Mouse (Mus musculus) adrenal gland, postnatal 36 days (tissue): Measurements from ENCODE around the gene Ttll8. TPM values are rescaled to one million over a fixed set of nuclear protein-coding genes. Genes with fewer than 3 reads are reported as not detected.

Experiments used
- DNase-seq, 2 experiments: peaks; one replicate each; pipeline ENCODE4 v3.0.0; 2021; ENCODE audit warnings: mixed read lengths in 1 of 2
- total RNA-seq, 2 experiments: library from RNA; stranded (reverse); gene quantifications; 2 replicates each; pipeline ENCODE4 v1.2.3; 2021

Ttll8 gene
- total RNA-seq, 2 experiments from 2014 or later, result 0.46 TPM; not detected in 1

- no peak for DNase-seq
Measured at GRCm38 (mm10) chr15:88860781-88861180, 93.4 kb downstream of the Ttll8 start.

DNA sequence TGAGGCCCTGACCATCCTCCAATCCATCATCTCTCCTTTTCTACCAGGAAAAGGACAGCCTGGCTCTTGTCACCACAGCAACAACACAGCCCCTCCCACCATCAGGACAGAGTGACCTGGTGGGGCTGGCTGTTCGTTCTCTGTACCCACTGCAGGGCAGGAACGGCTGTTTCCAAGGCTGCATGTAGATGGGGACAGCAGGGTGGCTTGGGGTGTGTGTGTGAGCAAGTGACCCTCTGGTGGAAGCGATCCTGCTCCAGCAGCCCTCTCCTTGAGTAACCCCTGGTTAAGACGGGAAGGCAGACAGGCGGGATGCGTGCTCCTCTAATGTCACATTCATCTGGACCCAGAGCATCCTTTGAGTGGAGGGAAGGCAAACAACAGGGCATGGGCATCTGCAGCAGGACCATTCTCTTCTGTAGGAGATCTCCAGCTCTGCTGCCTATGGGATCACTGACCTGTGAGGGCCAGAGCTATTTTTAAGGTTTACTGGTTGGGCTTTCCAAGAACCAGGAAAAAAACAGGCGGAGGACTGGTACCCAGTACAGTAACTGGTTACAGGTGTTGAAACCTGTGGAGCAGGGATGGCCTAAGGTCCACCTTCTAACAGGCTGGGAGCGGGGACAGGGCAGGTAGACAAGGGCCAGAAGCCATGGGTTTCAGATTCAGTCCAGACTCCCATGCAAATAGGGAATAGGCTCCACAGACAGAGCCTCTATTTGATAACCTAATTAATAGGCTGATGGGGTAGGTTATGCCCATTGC is 94.8 kb downstream of the Ttll8 start:
- peak in 1 of 2 experiments; percentile 31 for DNase-seq

- no peak for DNase-seq
Measured at GRCm38 (mm10) chr15:88858707-88859106, 95.5 kb downstream of the Ttll8 start.

- peak in 1 of 2 experiments; percentile 54 for DNase-seq
Measured at GRCm38 (mm10) chr15:88858141-88858541, 96.1 kb downstream of the Ttll8 start.

DNA sequence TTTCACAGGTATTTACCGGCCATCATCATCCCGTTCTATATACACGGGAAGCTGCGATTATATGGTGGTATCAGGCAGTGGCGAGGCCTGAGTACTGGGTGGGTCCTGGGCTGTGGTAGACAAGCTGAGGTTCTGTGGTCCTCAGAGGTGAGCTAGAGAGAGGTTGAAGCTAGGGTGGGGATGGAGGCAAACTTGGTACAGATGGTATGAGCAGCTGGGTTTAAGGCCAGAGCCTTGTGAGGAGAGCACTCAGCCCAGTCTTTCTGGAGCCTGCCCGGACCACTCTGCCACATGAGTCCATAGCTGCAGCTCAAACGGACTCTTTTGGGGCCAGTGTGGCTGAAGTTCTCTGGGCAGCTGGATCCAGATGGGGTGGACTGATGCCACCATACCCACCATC is 96.9 kb downstream of the Ttll8 start:
- no peak for DNase-seq

- DNase-seq, result no peak
Measured at GRCm38 (mm10) chr15:88856613-88857012, 97.6 kb downstream of the Ttll8 start.

GRCm38 (mm10) chr15:88855896-88856417 is 98.3 kb downstream of the Ttll8 start:
- no peak for DNase-seq

GRCm38 (mm10) chr15:88854969-88855830 is 99.0 kb downstream of the Ttll8 start:
- DNase-seq, result peak in 1 of 2 experiments; percentile 29

DNA sequence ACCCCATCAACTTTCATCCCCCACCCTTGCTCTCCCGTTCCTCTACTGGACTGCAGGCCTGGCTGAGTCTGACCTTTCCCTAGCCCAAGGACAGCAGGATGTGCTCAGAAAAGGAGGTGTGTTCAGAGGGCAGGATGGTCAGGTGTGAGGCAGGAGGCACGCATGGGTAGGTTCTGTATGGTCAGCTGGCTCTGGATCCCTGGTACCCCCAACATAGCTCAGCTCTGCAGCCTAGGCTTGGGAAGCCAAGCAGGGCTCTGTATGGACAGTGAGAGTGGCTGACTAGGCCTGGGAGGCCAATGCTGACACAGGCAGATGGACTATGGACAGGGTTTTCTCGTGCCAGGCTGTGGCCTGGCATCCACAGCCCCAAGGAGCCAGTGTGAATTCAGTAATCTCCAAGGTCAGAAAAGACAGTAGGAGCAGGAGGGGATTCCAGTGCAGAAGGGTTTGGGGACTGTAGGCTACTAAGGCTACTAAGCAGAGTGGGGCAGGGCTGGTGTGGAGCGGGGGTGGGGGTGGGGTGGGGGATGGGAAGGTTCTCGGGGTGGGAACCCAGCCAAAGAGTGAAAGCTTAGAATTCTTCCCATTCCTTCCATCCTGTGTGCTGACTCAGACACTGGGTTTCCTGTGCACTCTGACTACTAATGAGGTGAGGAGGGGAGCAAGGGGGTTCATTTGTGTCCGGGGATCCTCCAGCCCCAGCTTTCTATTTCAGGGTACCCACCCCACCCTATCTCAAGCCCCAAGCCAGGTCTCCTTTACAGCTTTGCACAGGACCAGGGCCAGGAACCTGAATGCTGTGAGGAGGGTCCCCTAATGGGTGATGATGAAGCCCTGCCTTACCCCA is 99.9 kb downstream of the Ttll8 start:
- DNase-seq, result no peak

GRCm38 (mm10) chr15:88853106-88853505 is 101.1 kb downstream of the Ttll8 start:
- DNase-seq, result no peak

DNA sequence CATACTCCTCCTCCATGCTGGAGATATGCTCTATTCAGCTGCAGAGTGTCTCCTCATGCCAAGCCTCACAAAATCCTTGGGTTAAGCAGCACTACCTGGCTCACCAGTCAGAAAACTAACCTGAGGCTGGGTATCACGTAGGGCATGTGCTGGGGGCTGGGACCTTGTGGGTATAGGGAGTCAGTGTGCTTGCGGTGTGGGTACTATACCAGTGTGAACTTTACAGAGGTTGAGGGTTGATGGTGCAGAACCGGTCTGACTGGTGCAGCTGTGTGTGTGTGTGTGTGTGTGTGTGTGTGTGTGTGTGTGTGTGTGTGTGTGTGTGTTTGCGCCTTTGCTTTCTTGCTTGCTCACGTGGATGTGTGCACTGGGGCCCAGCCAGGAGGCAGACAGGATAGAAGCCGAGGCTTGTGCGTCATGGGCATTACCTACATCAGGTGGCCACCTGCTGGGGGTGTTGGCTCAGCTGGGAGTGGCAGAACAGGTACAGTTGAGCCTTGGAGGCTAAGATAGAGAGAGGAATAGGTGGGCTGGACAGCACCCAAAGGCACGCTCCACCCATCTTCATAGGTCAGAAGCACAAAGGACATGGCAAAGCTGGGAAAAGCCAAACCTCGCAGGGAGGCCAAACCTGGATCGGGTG is 102.6 kb downstream of the Ttll8 start:
- no peak for DNase-seq

GRCm38 (mm10) chr15:88851076-88851475 is 103.1 kb downstream of the Ttll8 start:
- no peak for DNase-seq

- DNase-seq, result peak; percentile 89
Measured at GRCm38 (mm10) chr15:88850146-88850826, 103.9 kb downstream of the Ttll8 start.

GRCm38 (mm10) chr15:88849621-88850020 is 104.6 kb downstream of the Ttll8 start:
- DNase-seq, result no peak

DNA sequence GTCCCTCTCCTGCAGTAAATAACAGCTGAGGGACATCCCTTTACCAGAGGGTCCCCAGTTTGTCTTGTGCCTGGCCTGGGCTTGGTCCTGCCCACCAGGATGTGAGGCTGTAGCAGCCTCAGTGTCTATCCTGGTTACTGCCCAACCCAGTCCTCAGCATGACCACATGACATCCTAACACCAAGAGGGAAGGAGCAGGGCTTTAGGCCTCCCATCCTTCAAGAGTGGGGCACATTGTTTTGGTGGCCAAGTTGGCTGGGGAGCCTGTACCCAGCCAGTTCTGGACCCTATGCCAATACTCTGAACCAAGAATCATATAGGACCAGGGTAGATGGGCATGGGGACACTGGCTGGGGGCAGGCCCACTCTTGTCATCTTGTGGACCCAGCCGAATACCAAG is 105.6 kb downstream of the Ttll8 start:
- DNase-seq, result no peak

- DNase-seq, result no peak
Measured at GRCm38 (mm10) chr15:88844966-88845365, 109.3 kb downstream of the Ttll8 start.

DNA sequence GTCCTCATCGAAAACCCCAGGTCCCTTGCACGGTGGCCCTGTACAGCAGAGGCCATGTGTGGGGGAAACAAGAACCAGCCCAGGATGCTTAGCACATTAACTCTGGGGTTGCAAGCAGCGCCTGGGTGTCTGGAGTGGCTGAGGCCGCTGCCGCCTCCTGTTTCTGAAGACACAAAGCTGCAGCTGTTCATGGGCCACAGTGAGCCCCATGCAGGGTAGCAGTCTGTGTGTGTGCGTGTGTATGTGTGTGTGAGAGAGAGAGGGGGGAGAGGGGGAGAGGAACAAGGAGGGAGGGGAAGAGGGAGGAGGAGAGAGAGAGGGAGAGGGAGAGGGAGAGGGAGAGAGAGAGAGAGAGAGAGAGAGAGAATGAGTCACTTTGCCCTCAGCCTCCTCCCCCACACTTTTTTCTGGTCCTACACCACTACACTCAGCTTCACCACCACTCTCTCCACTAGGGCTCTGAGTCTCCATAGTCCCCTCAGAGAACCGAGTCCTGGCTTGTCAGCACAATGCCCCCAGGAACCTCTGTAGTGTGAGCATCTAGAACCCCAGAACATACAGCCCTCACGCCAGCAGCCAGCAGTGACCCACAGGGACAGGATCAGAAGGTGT is 110.6 kb downstream of the Ttll8 start:
- no peak for DNase-seq

DNA sequence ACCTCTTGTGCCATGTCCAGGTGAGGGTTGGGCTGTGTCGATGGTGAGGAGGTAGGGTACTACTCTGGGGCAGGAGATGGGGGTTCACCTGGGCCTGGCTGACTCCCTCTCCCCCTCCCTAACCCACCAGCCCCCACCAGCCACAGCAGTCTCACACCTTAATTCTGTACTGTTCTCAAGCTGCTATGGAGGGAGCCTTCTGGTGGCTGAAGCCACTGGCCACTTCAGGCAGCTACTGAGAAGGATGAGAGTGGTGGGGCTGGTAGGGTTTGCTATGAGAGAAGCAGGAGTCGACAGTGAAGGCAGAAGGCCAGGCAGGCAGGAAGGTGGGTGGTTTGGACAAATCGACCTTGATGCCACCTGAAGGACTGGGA is 111.9 kb downstream of the Ttll8 start:
- no peak for DNase-seq

DNA sequence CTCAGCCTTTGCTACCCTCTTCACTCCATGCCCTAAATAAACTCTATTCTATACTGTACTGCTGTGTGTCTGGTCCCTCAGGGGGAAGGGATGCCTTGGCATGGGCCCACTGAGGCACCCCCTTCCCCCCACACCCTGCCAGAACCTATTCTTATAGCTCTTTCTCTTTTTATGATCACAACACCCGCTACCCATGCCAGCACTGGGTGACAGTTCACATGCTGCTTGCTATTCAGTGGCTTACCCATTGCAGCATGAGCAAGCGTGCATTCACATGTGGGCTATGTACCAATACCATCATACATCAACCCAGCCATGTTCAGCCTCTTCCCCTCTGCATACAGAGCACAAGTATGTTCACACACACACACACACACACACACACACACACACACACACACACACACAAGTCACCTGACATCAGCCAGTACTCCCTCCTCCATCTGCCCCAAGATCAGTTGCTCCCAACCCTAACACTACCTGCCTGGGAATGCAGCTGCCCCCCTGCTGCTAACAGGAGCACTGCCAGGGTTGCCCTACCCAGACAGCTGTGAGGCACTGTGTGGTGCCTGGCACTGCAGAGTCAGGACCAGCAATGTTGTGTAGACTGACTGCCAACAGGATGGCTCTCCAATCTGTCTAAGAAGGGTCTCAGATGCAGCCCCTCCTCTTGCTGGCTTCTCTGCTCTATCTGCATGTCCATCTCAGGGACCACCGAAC is 112.5 kb downstream of the Ttll8 start:
- no peak for DNase-seq

GRCm38 (mm10) chr15:88841160-88841559 is 113.1 kb downstream of the Ttll8 start:
- no peak for DNase-seq
